Mouse (Mus musculus) stomach, postnatal 0 days (tissue): ENCODE data around the gene E130311K13Rik.

ENCODE experiments used
- CTCF ChIP-seq: IDR thresholded peaks from 2 replicates; pipeline ENCODE4 v1.5.1; 2016; ENCODE audit warnings: antibody characterized with exemption, low read depth, mild to moderate bottlenecking, moderate library complexity
- EP300 ChIP-seq: optimal IDR thresholded peaks from 2 replicates; pipeline ENCODE3; 2016; ENCODE audit warnings: antibody characterized with exemption

GRCm38 (mm10) chr3:63965929-63966328 lies 36.7 kb upstream of the E130311K13Rik start:
- TF ChIP-seq CTCF, result no peak
- TF ChIP-seq EP300, result no peak
